Mouse (Mus musculus): ENCODE measurements around the gene Grb7. TPM values are rescaled to one million over a fixed set of nuclear protein-coding genes. Genes with fewer than 3 reads are reported as not detected.

The Grb7 gene
- polyA plus RNA-seq, 1 experiment, result 1.6 TPM

GRCm38 (mm10) chr11:98495176-98495719 is 49.1 kb downstream of the Grb7 start:
- no peak for DNase-seq (ENCODE audit: extremely low spot score in 1 of 2, low spot score in 1 of 2)

- DNase-seq (ENCODE audit: extremely low spot score in 1 of 2, low spot score in 1 of 2), result no peak
Measured at GRCm38 (mm10) chr11:98497388-98498288, 51.4 kb downstream of the Grb7 start.

- no peak for DNase-seq (ENCODE audit: extremely low spot score in 1 of 2, low spot score in 1 of 2)
Measured at GRCm38 (mm10) chr11:98504926-98505325, 58.7 kb downstream of the Grb7 start.

Other genes with a start within 250 kb of the Grb7 start
- 17.8 and 19.5 TPM in 2 replicates for gene Cdk12, start 243.3 kb upstream of the Grb7 start, polyA plus RNA-seq (2012; rRNA removed)
- gene Neurod2, start 116.7 kb upstream of the Grb7 start, polyA plus RNA-seq (2012; rRNA removed), result 33.9 and 34.2 TPM in 2 replicates
- 104 and 156 TPM in 2 replicates for gene Ppp1r1b, start 98.0 kb upstream of the Grb7 start, polyA plus RNA-seq (2012; rRNA removed)
- 52.3 and 59.1 TPM in 2 replicates for gene Stard3, start 88.0 kb upstream of the Grb7 start, polyA plus RNA-seq (2012; rRNA removed)
- gene Tcap, start 62.6 kb upstream of the Grb7 start, polyA plus RNA-seq (2012; rRNA removed), result 9.7 and 14.2 TPM in 2 replicates
- gene Pnmt, start 59.9 kb upstream of the Grb7 start, polyA plus RNA-seq (2012; rRNA removed), result 0.84 and 1.1 TPM in 2 replicates
- gene Pgap3, start 45.9 kb upstream of the Grb7 start, polyA plus RNA-seq (2012; rRNA removed), result 13.7 and 15.2 TPM in 2 replicates
- gene Erbb2, start 33.9 kb upstream of the Grb7 start, polyA plus RNA-seq (2012; rRNA removed), result 3.0 and 3.2 TPM in 2 replicates
- gene Mien1, start 7.4 kb upstream of the Grb7 start, polyA plus RNA-seq (2012; rRNA removed), result 177 and 209 TPM in 2 replicates
- 0.17 and 0.32 TPM in 2 replicates for gene Ikzf3, start 99.6 kb downstream of the Grb7 start, polyA plus RNA-seq (2012; rRNA removed)
- 0.10 TPM in 1 of 2 replicates, not detected in the other for gene Zpbp2, start 104.7 kb downstream of the Grb7 start, polyA plus RNA-seq (2012; rRNA removed)
- 54.6 and 57.1 TPM in 2 replicates for gene Ormdl3, start 141.0 kb downstream of the Grb7 start, polyA plus RNA-seq (2012; rRNA removed)
- gene Lrrc3c, start 151.9 kb downstream of the Grb7 start, polyA plus RNA-seq (2012; rRNA removed), result not detected in 2 replicates
- gene Gm12355, start 179.3 kb downstream of the Grb7 start, polyA plus RNA-seq (2012; rRNA removed), result 0.25 and 0.36 TPM in 2 replicates
- not detected in 2 replicates for gene Gsdma3, start 180.0 kb downstream of the Grb7 start, polyA plus RNA-seq (2012; rRNA removed)
- not detected in 2 replicates for gene Gsdma2, start 200.4 kb downstream of the Grb7 start, polyA plus RNA-seq (2012; rRNA removed)
- 0.15 and 0.16 TPM in 2 replicates for gene Gsdma, start 218.0 kb downstream of the Grb7 start, polyA plus RNA-seq (2012; rRNA removed)
- gene Psmd3, start 236.2 kb downstream of the Grb7 start, polyA plus RNA-seq (2012; rRNA removed), result 166 and 177 TPM in 2 replicates